Mouse (Mus musculus): ENCODE measurements around the gene Phlda2. TPM values are rescaled to one million over a fixed set of nuclear protein-coding genes. Genes with fewer than 3 reads are reported as not detected.
A peak's percentile ranks its signal among the peaks of the same experiment; 100 is the strongest.
"Not testable (repeated sequence)": the region's sequence is repeated elsewhere in the genome, so short reads cannot be mapped to it uniquely, and the experiment has no call there.

Gene Phlda2
- total and polyA plus RNA-seq, 3 experiments: not detected

- in situ Hi-C loops (cut with MboI; ENCODE audit: low pct_ligation_motif_present, low pct_unique_long_range_greater_than_20kb, low sequenced_read_pairs) (no loop called here), dilution Hi-C loops (cut with MboI; ENCODE audit: extremely low pct_ligation_motif_present, extremely low pct_unique_long_range_greater_than_20kb, low sequenced_read_pairs) (no loop called here)
- H3K4me2 ChIP-seq (ENCODE audit: insufficient read depth, low read depth, poor library complexity, severe bottlenecking): no peak overlapping the region
- H3K27me3 ChIP-seq (replicated peaks): no peaks in the 10 kb centered on the region
- no peak overlapping the region for H3K9ac ChIP-seq (ENCODE audit: insufficient read depth, low read depth)
- peaks cover 3 to 48% of the 10 kb centered on the region in 2 experiments for H3K4me1 ChIP-seq (ENCODE audit: control insufficient read depth in 1 of 2, insufficient read depth in 2 of 2)
- DNase-seq (ENCODE audit: extremely low read depth): peak; percentile 58
- H3K36me3 ChIP-seq (replicated peaks in 1 of 2; ENCODE audit: control insufficient read depth in 1 of 2, insufficient read depth in 1 of 2, low read length in 1 of 2): peaks cover 22 to 68% of the 10 kb centered on the region in 2 experiments
- no peak overlapping the region for H3K27ac ChIP-seq (ENCODE audit: insufficient read depth, low read depth)
- peaks cover 81% of the 10 kb centered on the region for H3K79me2 ChIP-seq (replicated peaks; ENCODE audit: control insufficient read depth, extremely low read depth, insufficient read depth, poor library complexity, severe bottlenecking)
- H3K4me3 ChIP-seq (replicated peaks in 1 of 3; ENCODE audit: low read depth in 2 of 3, low read length in 2 of 3, poor library complexity in 1 of 3): no peak overlapping the region
- H3K9me3 ChIP-seq (replicated peaks; ENCODE audit: low read length): no peaks in the 10 kb centered on the region
- TF ChIP-seq CTCF (conservative IDR thresholded peaks at IDR 0.05 in 1 of 2, IDR thresholded peaks at IDR 0.05 in 1 of 2; ENCODE audit: low read depth in 2 of 2, low read length in 2 of 2) (peak; percentile 61 to 67), MYC (IDR thresholded peaks at IDR 0.05; ENCODE audit: low read depth, low read length) (no peak), RAD21 (IDR thresholded peaks at IDR 0.05; ENCODE audit: low read depth, low read length) (peak; percentile 13)
Measured at GRCm38 (mm10) chr7:143544368-143544767, 41.4 kb upstream of the Phlda2 start.

- Histone ChIP-seq H3K27me3 (replicated peaks) (no peaks in the 10 kb centered on the region), H3K79me2 (replicated peaks; ENCODE audit: control insufficient read depth, extremely low read depth, insufficient read depth, poor library complexity, severe bottlenecking) (peaks cover 65% of the 10 kb centered on the region), H3K4me3 (replicated peaks in 1 of 3; ENCODE audit: low read depth in 2 of 3, low read length in 2 of 3, poor library complexity in 1 of 3) (no peak overlapping the region), H3K4me2 (ENCODE audit: insufficient read depth, low read depth, poor library complexity, severe bottlenecking) (no peak overlapping the region), H3K4me1 (ENCODE audit: control insufficient read depth in 1 of 2, insufficient read depth in 2 of 2) (peaks cover 2 to 9% of the 10 kb centered on the region in 2 experiments; a peak in 3 of 4 replicates), H3K36me3 (replicated peaks in 1 of 2; ENCODE audit: control insufficient read depth in 1 of 2, insufficient read depth in 1 of 2, low read length in 1 of 2) (peaks cover 67 to 95% of the 10 kb centered on the region in 2 experiments), H3K9me3 (replicated peaks; ENCODE audit: low read length) (no peaks in the 10 kb centered on the region), H3K9ac (ENCODE audit: insufficient read depth, low read depth) (no peak overlapping the region), H3K27ac (ENCODE audit: insufficient read depth, low read depth) (no peak overlapping the region)
- no peak for DNase-seq (ENCODE audit: extremely low read depth)
- no peak for TF ChIP-seq TBP (conservative IDR thresholded peaks at IDR 0.05; ENCODE audit: low read depth, low read length)
- TF ChIP-seq UBTF (IDR thresholded peaks at IDR 0.05; ENCODE audit: low read depth, low read length): no peak
- TF ChIP-seq RCOR1 (conservative IDR thresholded peaks at IDR 0.05; ENCODE audit: low read depth, low read length): no peak
- no peak for TF ChIP-seq JUND (conservative IDR thresholded peaks at IDR 0.05; ENCODE audit: low read depth, low read length)
- no peak for TF ChIP-seq ZMIZ1 (IDR thresholded peaks at IDR 0.05; ENCODE audit: low read depth, low read length)
- no peak for TF ChIP-seq ZKSCAN1 (IDR thresholded peaks at IDR 0.05; ENCODE audit: borderline replicate concordance, low read depth, low read length)
- dilution Hi-C loops (cut with MboI; ENCODE audit: extremely low pct_ligation_motif_present, extremely low pct_unique_long_range_greater_than_20kb, low sequenced_read_pairs): no loop called here
- in situ Hi-C loops (cut with MboI; ENCODE audit: low pct_ligation_motif_present, low pct_unique_long_range_greater_than_20kb, low sequenced_read_pairs): no loop called here
Measured at GRCm38 (mm10) chr7:143538671-143539070, 35.7 kb upstream of the Phlda2 start.

GRCm38 (mm10) chr7:143538229-143538628 is 35.3 kb upstream of the Phlda2 start:
- H3K4me2 ChIP-seq (ENCODE audit: insufficient read depth, low read depth, poor library complexity, severe bottlenecking); DNase-seq (ENCODE audit: extremely low read depth); H3K27ac ChIP-seq (ENCODE audit: insufficient read depth, low read depth); dilution Hi-C loops (cut with MboI; ENCODE audit: extremely low pct_ligation_motif_present, extremely low pct_unique_long_range_greater_than_20kb, low sequenced_read_pairs); H3K4me3 ChIP-seq (replicated peaks in 1 of 3; ENCODE audit: low read depth in 2 of 3, low read length in 2 of 3, poor library complexity in 1 of 3); in situ Hi-C loops (cut with MboI; ENCODE audit: low pct_ligation_motif_present, low pct_unique_long_range_greater_than_20kb, low sequenced_read_pairs); H3K4me1 ChIP-seq (ENCODE audit: control insufficient read depth in 1 of 2, insufficient read depth in 2 of 2); H3K27me3 ChIP-seq (replicated peaks); H3K9me3 ChIP-seq (replicated peaks; ENCODE audit: low read length); H3K9ac ChIP-seq (ENCODE audit: insufficient read depth, low read depth): not testable (repeated sequence)
- peaks cover 63% of the 10 kb centered on the region for H3K79me2 ChIP-seq (replicated peaks; ENCODE audit: control insufficient read depth, extremely low read depth, insufficient read depth, poor library complexity, severe bottlenecking)
- H3K36me3 ChIP-seq (replicated peaks in 1 of 2; ENCODE audit: control insufficient read depth in 1 of 2, insufficient read depth in 1 of 2, low read length in 1 of 2): peaks cover 71 to 95% of the 10 kb centered on the region in 2 experiments

Measured in CH12.LX (cell line).